Mouse (Mus musculus) bone marrow, adult 2 months (tissue): ENCODE data around the gene Fam129c. TPM values are rescaled to one million over a fixed set of nuclear protein-coding genes. Genes with fewer than 3 reads are reported as not detected.

Experiments
- H3K27ac ChIP-seq: fragments of 200-500 bp; 2 replicates; pipeline ENCODE4 v1.5.1; 2012; ENCODE audit warnings: low read depth, mild to moderate bottlenecking, control low read depth, inconsistent platforms, low read length; ENCODE audit not compliant: control insufficient read depth, poor library complexity, insufficient read depth
- H3K4me1 ChIP-seq: fragments of 200-500 bp; 2 replicates; pipeline ENCODE4 v1.6.1; 2011; ENCODE audit warnings: low read length; ENCODE audit not compliant: control insufficient read depth, insufficient read depth
- H3K4me3 ChIP-seq: fragments of 200-500 bp; replicated peaks from 2 replicates; pipeline ENCODE3; 2011; ENCODE audit warnings: mild to moderate bottlenecking, low read depth, low read length, control low read depth; ENCODE audit not compliant: control insufficient read depth
- CTCF ChIP-seq: fragments of 200-500 bp; IDR thresholded peaks from 2 replicates; pipeline ENCODE4 v1.5.1; 2011; ENCODE audit warnings: low read length, control low read depth; ENCODE audit not compliant: control insufficient read depth, insufficient read depth
- POLR2A ChIP-seq: fragments of 200-500 bp; IDR thresholded peaks from 2 replicates; pipeline ENCODE4 v1.6.1; 2011; ENCODE audit warnings: low read depth, mild to moderate bottlenecking, control low read depth, low read length, borderline replicate concordance; ENCODE audit not compliant: control insufficient read depth
- WGBS: fragments of 180-500 bp; shearing (Covaris S2); methylation state at CpG from one replicate; pipeline ENCODE4 v1.1.7; 2018; 5-methylcytosine and 5-hydroxymethylcytosine counted together
- polyA plus RNA-seq: library from polyadenylated mRNA; stranded (reverse); fragments of >200 nt; gene quantifications from 2 replicates; pipeline ENCODE4 v1.2.4, GENCODE M21; 2011; ENCODE audit warnings: low replicate concordance; ENCODE audit not compliant: missing spikeins, insufficient read depth, insufficient read length

Fam129c gene
- polyA plus RNA-seq, 1 experiment: 106 TPM

DNA sequence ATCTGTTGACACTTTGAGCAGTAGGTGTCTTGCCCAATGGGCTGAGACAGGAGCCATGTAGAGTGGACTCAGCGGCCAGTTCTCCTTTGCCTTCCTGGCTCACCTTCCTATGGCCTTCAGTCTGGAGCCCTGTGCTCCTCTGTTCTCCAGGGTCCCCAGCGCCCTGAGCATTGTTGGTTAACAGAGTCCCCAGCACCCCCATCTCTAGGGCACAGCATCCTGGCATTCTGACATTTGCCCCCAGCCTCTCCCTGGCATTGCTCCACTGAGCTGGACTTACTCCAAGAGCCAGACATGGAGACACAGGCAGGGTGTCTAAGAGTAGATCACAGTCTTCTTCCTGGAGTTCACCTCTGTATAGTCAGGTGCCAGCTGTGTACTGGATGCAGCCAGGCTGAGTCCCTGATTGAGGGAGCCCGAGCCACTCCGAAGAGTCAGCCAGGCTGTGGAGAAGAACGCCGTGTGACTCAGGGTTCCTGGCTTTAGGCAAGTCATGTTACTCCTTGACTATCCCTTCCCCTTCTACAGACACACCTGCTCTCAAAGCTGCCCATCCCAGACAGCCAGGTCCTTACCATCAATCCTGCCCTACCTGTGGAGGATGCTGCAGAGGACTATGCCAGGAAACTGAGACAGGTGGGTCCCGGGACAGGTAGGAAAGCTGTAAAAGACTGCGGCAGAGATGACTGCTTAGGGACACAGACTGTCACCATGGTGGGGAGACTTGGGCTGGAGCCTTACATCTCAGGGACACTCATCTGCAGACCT, 3.7 kb upstream of the Fam129c start:
- 77% methylated on average over 8 of the region's 8 CpGs for WGBS
- peak overlapping the region; percentile 99 for H3K27ac ChIP-seq
- peaks cover 16% of the 10 kb centered on the region for H3K4me1 ChIP-seq
- TF ChIP-seq POLR2A (no peak), CTCF (no peak)
- H3K4me3 ChIP-seq: peak overlapping the region; percentile 6

DNA sequence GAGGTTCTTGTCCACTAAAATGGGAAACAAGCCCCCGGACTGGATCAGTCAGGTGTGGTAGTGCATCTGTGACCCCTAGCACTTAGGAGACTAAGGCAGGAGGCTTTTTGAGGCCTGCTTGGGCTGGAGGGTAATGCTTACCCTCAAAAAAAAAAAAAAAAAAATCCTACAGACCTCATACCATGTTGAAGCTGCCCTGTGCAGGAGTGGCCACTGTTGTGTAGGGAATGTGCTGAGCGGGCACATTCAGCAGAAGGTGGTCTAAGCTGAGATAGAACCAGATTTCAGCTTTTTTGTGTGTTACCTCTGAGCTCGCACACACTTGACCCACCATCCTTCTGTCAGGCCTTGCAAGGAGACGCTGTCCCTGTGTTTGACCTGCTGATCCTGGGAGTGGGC, 3.1 kb upstream of the Fam129c start:
- H3K4me3 ChIP-seq: peak overlapping the region; percentile 13
- H3K27ac ChIP-seq: peak overlapping the region; percentile 39
- H3K4me1 ChIP-seq: peaks cover 16% of the 10 kb centered on the region
- 90% methylated on average over 4 of the region's 4 CpGs for WGBS
- TF ChIP-seq CTCF: no peak
- TF ChIP-seq POLR2A: no peak

DNA sequence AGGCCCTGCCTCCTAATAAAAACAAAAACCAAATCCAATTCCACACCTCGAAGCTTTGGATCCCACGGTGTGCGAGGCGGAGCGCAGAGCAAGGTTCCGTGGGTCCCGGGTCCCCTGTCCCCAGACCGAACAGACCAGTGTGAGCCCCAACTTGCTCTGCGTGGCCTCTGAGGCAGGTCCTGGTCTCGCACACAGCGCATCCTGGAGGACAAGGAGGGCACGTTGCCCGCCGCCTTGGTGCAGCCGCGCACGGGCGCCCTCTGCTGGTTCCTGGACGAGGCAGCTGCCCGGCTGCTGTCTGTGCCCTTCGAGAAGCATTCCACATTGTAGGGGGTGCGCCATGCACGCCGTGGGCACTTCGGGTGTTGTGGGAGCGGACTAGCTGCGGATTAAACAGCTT, 1.6 kb upstream of the Fam129c start:
- TF ChIP-seq POLR2A (peak; percentile 60; the same call in 1 of the 2 replicates), CTCF (peak; percentile 97)
- H3K4me3 ChIP-seq: peak overlapping the region; percentile 17
- H3K4me1 ChIP-seq: peaks cover 12% of the 10 kb centered on the region
- 15% methylated on average over 27 of the region's 27 CpGs for whole genome bisulfite sequencing
- peak overlapping the region; percentile 69 for H3K27ac ChIP-seq

DNA sequence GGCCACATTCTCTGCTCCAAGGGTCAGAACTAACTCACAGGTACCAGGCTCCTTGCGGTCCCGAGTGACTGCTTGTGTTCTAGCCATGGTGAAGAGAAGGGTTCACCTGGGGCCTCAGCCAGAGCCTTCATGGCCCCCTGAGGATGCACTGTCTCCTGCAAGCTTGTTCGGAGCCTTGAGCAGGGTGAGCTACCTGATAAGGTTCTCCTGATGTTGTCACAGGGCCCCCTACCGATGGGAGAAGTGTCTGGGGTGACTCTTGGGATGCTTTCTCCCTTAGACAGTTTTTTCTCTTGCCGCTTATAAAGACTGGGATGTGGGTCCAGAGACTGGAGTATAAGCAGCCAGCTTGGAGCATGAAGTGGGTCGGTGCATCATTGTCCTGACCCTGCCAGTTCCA, 1.1 kb upstream of the Fam129c start:
- no peak overlapping the region for H3K4me3 ChIP-seq
- WGBS: 60% methylated on average over 6 of the region's 6 CpGs

DNA sequence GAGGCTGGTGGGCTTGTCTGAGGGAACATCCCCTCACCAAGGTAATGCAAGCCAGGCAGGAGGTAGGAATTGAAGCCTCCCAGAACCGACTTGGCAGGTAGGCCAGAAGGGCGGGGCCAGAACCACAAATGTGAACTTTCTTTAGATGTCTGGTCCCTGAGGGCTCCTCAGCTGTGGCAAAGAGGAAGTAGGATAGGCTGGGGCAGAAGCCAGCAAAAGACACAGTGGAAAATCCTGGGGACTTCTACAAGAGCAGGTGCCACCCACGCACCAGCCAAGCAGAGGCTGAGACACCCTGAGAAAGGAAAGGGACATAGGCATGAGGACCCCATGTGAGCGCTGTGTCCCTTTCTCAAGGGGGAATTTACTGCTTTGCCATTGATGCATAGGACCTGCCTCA, 650 bp upstream of the Fam129c start:
- Histone ChIP-seq H3K27ac (peak overlapping the region; percentile 72), H3K4me3 (peak overlapping the region; percentile 26), H3K4me1 (peaks cover 10% of the 10 kb centered on the region)
- no peak for TF ChIP-seq CTCF
- TF ChIP-seq POLR2A: no peak
- 36% methylated on average over 4 of the region's 4 CpGs for WGBS

More for the DNA sequence above, 1.1 kb upstream of the Fam129c start:
- TF ChIP-seq CTCF: no peak
- no peak for TF ChIP-seq POLR2A
- Histone ChIP-seq H3K27ac (peak overlapping the region; percentile 69), H3K4me1 (peaks cover 10% of the 10 kb centered on the region)

DNA sequence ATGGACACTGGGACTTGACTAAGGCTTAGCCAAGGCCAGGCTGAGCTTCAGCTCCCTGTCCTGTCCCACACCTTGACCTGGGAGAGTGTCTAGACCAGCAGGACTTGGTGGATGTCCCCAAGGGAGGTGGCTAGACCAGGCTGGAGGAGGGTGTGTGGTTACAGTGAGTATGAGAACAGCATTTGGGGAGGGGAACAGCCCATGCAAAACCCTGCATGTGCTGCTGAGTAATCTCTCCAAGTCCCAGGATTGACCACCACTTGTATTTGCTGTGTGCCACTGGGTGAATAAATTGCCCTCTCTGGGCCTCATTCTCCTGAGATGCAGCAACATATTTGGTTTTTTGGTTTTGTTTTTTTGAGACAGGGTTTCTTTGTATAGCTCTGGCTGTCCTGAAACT, 927 bp downstream of the Fam129c start:
- peak overlapping the region; percentile 79; the same call in 1 of the 2 replicates for H3K27ac ChIP-seq
- H3K4me3 ChIP-seq: peak overlapping the region; percentile 52
- H3K4me1 ChIP-seq: peaks cover 10% of the 10 kb centered on the region
- TF ChIP-seq POLR2A (no peak), CTCF (no peak)

DNA sequence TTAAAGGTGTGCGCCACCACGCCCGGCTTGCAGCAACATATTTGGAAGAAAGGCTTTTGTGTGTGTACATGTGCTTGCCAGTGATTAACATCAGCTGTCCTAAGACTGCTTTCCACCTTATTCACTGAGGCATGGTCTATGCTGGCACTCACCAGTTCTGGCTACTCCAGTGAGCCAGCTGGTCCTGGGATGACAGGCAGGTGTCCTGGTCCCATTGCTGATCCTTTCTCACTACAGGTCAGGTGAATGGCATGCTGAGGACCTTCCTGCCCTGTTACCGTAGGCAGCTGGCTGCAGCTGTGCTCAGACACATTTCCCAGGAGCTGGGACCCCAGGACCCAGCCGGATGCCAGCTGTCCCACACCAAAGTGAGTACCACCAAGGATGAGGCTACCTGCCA, 1.4 kb downstream of the Fam129c start:
- WGBS: 84% methylated on average over 5 of the region's 5 CpGs
- no peak for TF ChIP-seq POLR2A
- no peak for TF ChIP-seq CTCF
- peak overlapping the region; percentile 19 for H3K4me3 ChIP-seq

DNA sequence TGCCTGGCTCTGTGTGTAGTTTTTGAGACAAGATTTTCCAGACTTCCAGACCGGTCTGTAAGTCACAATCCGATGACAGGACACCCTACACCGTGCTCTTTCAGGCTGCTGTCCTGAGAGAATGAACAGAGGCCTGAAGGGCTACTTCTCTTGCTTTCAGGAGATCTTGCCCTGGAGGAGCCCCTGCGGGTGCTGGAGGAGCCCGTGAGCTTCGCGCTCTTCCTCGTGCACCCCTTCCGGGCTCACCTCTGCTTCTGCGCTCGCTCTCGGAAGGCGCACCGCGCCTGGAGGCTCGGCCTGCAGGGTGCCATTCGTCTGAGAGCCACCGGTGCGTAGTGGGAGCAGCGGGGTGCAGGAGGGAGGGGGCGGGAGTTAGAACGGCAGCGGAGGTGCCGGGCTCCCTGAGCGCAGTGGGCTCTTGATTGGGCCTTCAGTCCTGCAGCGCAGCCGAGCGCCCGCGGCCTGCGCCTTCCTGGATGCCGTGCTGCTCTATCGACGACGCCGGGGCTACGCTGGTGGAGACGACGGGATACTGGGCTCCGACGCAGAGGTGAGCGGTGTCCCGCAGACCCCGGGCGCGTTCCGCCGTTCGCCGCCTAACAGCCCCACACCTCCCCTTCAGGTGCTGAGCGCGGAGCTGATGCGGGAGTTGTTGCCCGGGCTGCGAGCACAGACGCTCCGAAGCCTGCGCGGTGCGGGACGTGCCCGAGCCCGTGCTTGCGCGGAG, 4.7 kb downstream of the Fam129c start:
- WGBS: 5% methylated on average over 65 of the region's 65 CpGs
- Histone ChIP-seq H3K27ac (no peak overlapping the region; the same call in 1 of the 2 replicates), H3K4me1 (no peaks in the 10 kb centered on the region; the same call in 1 of the 2 replicates), H3K4me3 (no peak overlapping the region)
- TF ChIP-seq CTCF (no peak), POLR2A (no peak)

More for the DNA sequence above, 1.4 kb downstream of the Fam129c start:
- Histone ChIP-seq H3K4me1 (peaks cover 7% of the 10 kb centered on the region), H3K27ac (no peak overlapping the region)
